Mouse (Mus musculus) limb, embryonic 14.5 days (tissue): ENCODE results near the gene Klk4. TPM values are rescaled to one million over a fixed set of nuclear protein-coding genes. Genes with fewer than 3 reads are reported as not detected.

Experiments
- ATAC-seq: fragments of 200-750 bp; cut with Nextera tagmentation; 2 replicates; pipeline ENCODE4 v1.8.0; 2017; ENCODE audit warnings: low read depth, moderate number of reproducible peaks, moderate TSS enrichment; ENCODE audit not compliant: low FRiP score
- DNase-seq: peaks from one replicate; pipeline ENCODE4 v3.0.0-alpha.2; 2015; ENCODE audit warnings: low spot score
- H3K27ac ChIP-seq: fragments of 300-500 bp; sonication (generic); replicated peaks from 2 replicates; pipeline ENCODE4 v1.5.1; 2014; ENCODE audit warnings: low read depth, mild to moderate bottlenecking, low read length, moderate library complexity, mixed read lengths
- H3K27me3 ChIP-seq: fragments of 300-500 bp; sonication (generic); 2 replicates; pipeline ENCODE4 v1.6.1; 2014; ENCODE audit warnings: low read length, mixed read lengths; ENCODE audit not compliant: control insufficient read depth, insufficient read depth
- H3K36me3 ChIP-seq: fragments of 300-500 bp; sonication (generic); 2 replicates; pipeline ENCODE4 v1.6.1; 2014; ENCODE audit warnings: mild to moderate bottlenecking, low read length, moderate library complexity, mixed read lengths; ENCODE audit not compliant: control insufficient read depth, insufficient read depth
- H3K4me1 ChIP-seq: fragments of 300-500 bp; sonication (generic); 2 replicates; pipeline ENCODE4 v1.6.1; 2014; ENCODE audit warnings: antibody characterized with exemption, low read length, mixed read lengths; ENCODE audit not compliant: control insufficient read depth, insufficient read depth
- H3K4me2 ChIP-seq: fragments of 300-500 bp; sonication (generic); replicated peaks from 2 replicates; pipeline ENCODE4 v1.6.1; 2014; ENCODE audit warnings: low read depth, mild to moderate bottlenecking, low read length, moderate library complexity; ENCODE audit not compliant: severe bottlenecking
- H3K4me3 ChIP-seq: fragments of 300-500 bp; sonication (generic); replicated peaks from 2 replicates; pipeline ENCODE4 v1.5.1; 2014; ENCODE audit warnings: low read length
- H3K9ac ChIP-seq: fragments of 300-500 bp; sonication (generic); 2 replicates; pipeline ENCODE4 v1.6.1; 2014; ENCODE audit warnings: mild to moderate bottlenecking, low read depth, low read length, moderate library complexity; ENCODE audit not compliant: severe bottlenecking
- H3K9me3 ChIP-seq: fragments of 300-500 bp; sonication (generic); 2 replicates; pipeline ENCODE4 v1.6.1; 2016; ENCODE audit warnings: low read length; ENCODE audit not compliant: control insufficient read depth
- POLR2A ChIP-seq: fragments of 200-500 bp; IDR thresholded peaks from 2 replicates; pipeline ENCODE4 v1.8.0; 2012; ENCODE audit warnings: inconsistent platforms, mild to moderate bottlenecking, moderate library complexity, borderline replicate concordance; ENCODE audit not compliant: insufficient read depth, insufficient read length; ENCODE audit errors: extremely low read depth
- WGBS: fragments of 180-500 bp; shearing (Covaris S2); extraction: QIAGEN DNeasy Blood & Tissue Kit; methylation state at CpG from one replicate; pipeline ENCODE4 v1.1.7; 2014; 5-methylcytosine and 5-hydroxymethylcytosine counted together
- polyA plus RNA-seq, 2 experiments: library from polyadenylated mRNA; depleted of rRNA in 1 of 2; stranded (reverse) in 1 of 2; unstranded in 1 of 2; fragments of >200 nt; fragmentation: Nextera tagmentation in 1 of 2; extraction: Ambion mirVana in 1 of 2; gene quantifications; 2 replicates each; pipeline versions ENCODE4 v1.2.1 to v1.2.3; 2012 to 2014

The Klk4 gene
- polyA plus RNA-seq (2012; rRNA removed) (0.09 and 0.12 TPM in 2 replicates), polyA plus RNA-seq (2014; fragmentation: Nextera tagmentation; extraction: Ambion mirVana) (not detected in 2 replicates)

GRCm38 (mm10) chr7:43880912-43881311 is at the start of gene Klk4:
Gene Klk4 (plus strand): TSS chr7:43881160.
- no peaks in the 10 kb centered on the region for H3K9me3 ChIP-seq

GRCm38 (mm10) chr7:43841701-43842100 is 39.3 kb upstream of the Klk4 start, which contains the start of gene Klk5:
Gene Klk5 (plus strand): TSS chr7:43841971.
- no peak for DNase-seq
- WGBS = 33% methylated on average over 3 of the region's 3 CpGs
- no peaks in the 10 kb centered on the region for H3K4me1 ChIP-seq
- no peaks in the 10 kb centered on the region for H3K9me3 ChIP-seq
- ATAC-seq = no peak
- H3K36me3 ChIP-seq = no peaks in the 10 kb centered on the region
- H3K27me3 ChIP-seq = no peaks in the 10 kb centered on the region
- no peak within 1 kb of the TSS for H3K27ac ChIP-seq
- H3K9ac ChIP-seq = no peak within 1 kb of the TSS
- no peak within 1 kb of the TSS for H3K4me3 ChIP-seq
- H3K4me2 ChIP-seq = no peak within 1 kb of the TSS
- no peak for TF ChIP-seq POLR2A

More at GRCm38 (mm10) chr7:43880912-43881311, at the start of gene Klk4:
- no peak for DNase-seq
- Histone ChIP-seq H3K4me2 (no peak within 1 kb of the TSS), H3K4me3 (no peak within 1 kb of the TSS), H3K9ac (no peak within 1 kb of the TSS), H3K27ac (no peak within 1 kb of the TSS), H3K4me1 (0 out of 2 replicates have a peak, but pooled peaks cover 4% of the 10 kb centered on the region), H3K27me3 (no peaks in the 10 kb centered on the region), H3K36me3 (no peaks in the 10 kb centered on the region)
- no peak for ATAC-seq
- no peak for TF ChIP-seq POLR2A
- 5% methylated on average over 3 of the region's 3 CpGs for WGBS

- no peak overlapping the region for H3K4me3 ChIP-seq
- no peak overlapping the region for H3K9ac ChIP-seq
- H3K4me2 ChIP-seq = no peak overlapping the region
- H3K9me3 ChIP-seq = no peaks in the 10 kb centered on the region
- no peak for TF ChIP-seq POLR2A
- no peak overlapping the region for H3K27ac ChIP-seq
- no peaks in the 10 kb centered on the region for H3K27me3 ChIP-seq
- DNase-seq (no peak), ATAC-seq (no peak)
- no peaks in the 10 kb centered on the region for H3K4me1 ChIP-seq
- no peaks in the 10 kb centered on the region for H3K36me3 ChIP-seq
- WGBS = 84% methylated on average over 4 of the region's 4 CpGs
Measured at GRCm38 (mm10) chr7:43843801-43844200, 37.2 kb upstream of the Klk4 start.

- no peak for TF ChIP-seq POLR2A
- Histone ChIP-seq H3K9ac (no peak overlapping the region), H3K27ac (no peak overlapping the region), H3K4me2 (no peak overlapping the region), H3K4me1 (no peaks in the 10 kb centered on the region), H3K4me3 (no peak overlapping the region), H3K9me3 (no peaks in the 10 kb centered on the region), H3K36me3 (no peaks in the 10 kb centered on the region), H3K27me3 (no peaks in the 10 kb centered on the region)
- 85% methylated on average over 6 of the region's 6 CpGs for WGBS
- ATAC-seq (no peak), DNase-seq (no peak)
Measured at GRCm38 (mm10) chr7:43851616-43852015, 29.3 kb upstream of the Klk4 start.

GRCm38 (mm10) chr7:43854642-43855380 is 26.1 kb upstream of the Klk4 start:
- H3K27me3 ChIP-seq = no peaks in the 10 kb centered on the region
- DNase-seq (no peak), ATAC-seq (no peak)
- H3K36me3 ChIP-seq = no peaks in the 10 kb centered on the region
- H3K27ac ChIP-seq = no peak overlapping the region
- WGBS = 73% methylated on average over 9 of the region's 9 CpGs
- H3K9ac ChIP-seq = no peak overlapping the region
- TF ChIP-seq POLR2A = no peak
- no peak overlapping the region for H3K4me3 ChIP-seq
- no peaks in the 10 kb centered on the region for H3K9me3 ChIP-seq
- H3K4me2 ChIP-seq = no peak overlapping the region
- H3K4me1 ChIP-seq = no peaks in the 10 kb centered on the region

- no peaks in the 10 kb centered on the region for H3K4me1 ChIP-seq
- H3K9ac ChIP-seq = no peak overlapping the region
- WGBS = 75% methylated on average over 3 of the region's 3 CpGs
- H3K36me3 ChIP-seq = no peaks in the 10 kb centered on the region
- no peak overlapping the region for H3K4me2 ChIP-seq
- no peak for TF ChIP-seq POLR2A
- no peak overlapping the region for H3K4me3 ChIP-seq
- no peak for DNase-seq
- H3K27me3 ChIP-seq = no peaks in the 10 kb centered on the region
- ATAC-seq = no peak
- H3K9me3 ChIP-seq = no peaks in the 10 kb centered on the region
- H3K27ac ChIP-seq = no peak overlapping the region
Measured at GRCm38 (mm10) chr7:43855709-43856108, 25.3 kb upstream of the Klk4 start.
